Mouse (Mus musculus) MEL (cell line): ENCODE data around the gene Sptbn4. TPM values are rescaled to one million over a fixed set of nuclear protein-coding genes. Genes with fewer than 3 reads are reported as not detected.

Experiments
- DNase-seq: peaks from one replicate; pipeline ENCODE4 v3.0.0; 2011; ENCODE audit warnings: low read depth, low spot score
- H3K27ac ChIP-seq: 2 replicates; pipeline ENCODE4 v1.5.1; 2012; ENCODE audit warnings: low read depth, mild to moderate bottlenecking, control low read depth, low read length, moderate library complexity; ENCODE audit not compliant: control insufficient read depth
- H3K27me3 ChIP-seq, 2 experiments: fragments of 150-350 bp in 1 of 2; sonication (generic) in 1 of 2; 2 replicates each; pipeline ENCODE4 v1.6.1; 2012; ENCODE audit warnings: low read length in 2 of 2, mild to moderate bottlenecking in 2 of 2, improper control_type of control experiment in 1 of 2, moderate library complexity in 1 of 2; ENCODE audit not compliant: insufficient read depth in 2 of 2, control insufficient read depth in 1 of 2
- H3K36me3 ChIP-seq, 2 experiments: 2 replicates each; pipeline ENCODE4 v1.6.1; 2012 to 2014; ENCODE audit warnings: low read length in 2 of 2, improper control_type of control experiment in 1 of 2, inconsistent platforms in 1 of 2, mild to moderate bottlenecking in 1 of 2; ENCODE audit not compliant: insufficient read depth in 2 of 2, control insufficient read depth in 1 of 2
- H3K4me1 ChIP-seq, 2 experiments: fragments of 150-350 bp in 1 of 2; sonication (generic) in 1 of 2; 2 replicates each; pipeline ENCODE4 v1.6.1; 2012; ENCODE audit warnings: low read length in 2 of 2, improper control_type of control experiment in 1 of 2, mild to moderate bottlenecking in 1 of 2; ENCODE audit not compliant: insufficient read depth in 2 of 2, control insufficient read depth in 1 of 2
- H3K4me3 ChIP-seq, 2 experiments: fragments of 150-350 bp in 1 of 2; sonication (generic) in 1 of 2; 2 replicates each; pipeline ENCODE4 v1.5.1; 2012; ENCODE audit warnings: low read depth in 2 of 2, low read length in 2 of 2, mild to moderate bottlenecking in 2 of 2, moderate library complexity in 2 of 2, control low read depth in 1 of 2, improper control_type of control experiment in 1 of 2; ENCODE audit not compliant: control insufficient read depth in 1 of 2, insufficient read depth in 1 of 2
- H3K79me2 ChIP-seq: 2 replicates; pipeline ENCODE4 v1.6.1; 2012; ENCODE audit warnings: mild to moderate bottlenecking, low read length, moderate library complexity; ENCODE audit not compliant: control insufficient read depth, poor library complexity, insufficient read depth
- H3K9ac ChIP-seq: 2 replicates; pipeline ENCODE4 v1.6.1; 2012; ENCODE audit warnings: low read depth, mild to moderate bottlenecking, control low read depth, low read length, moderate library complexity; ENCODE audit not compliant: control insufficient read depth, poor library complexity, severe bottlenecking
- H3K9me3 ChIP-seq: fragments of 150-350 bp; sonication (generic); replicated peaks from 2 replicates; pipeline ENCODE4 v1.6.1; 2012; ENCODE audit warnings: mild to moderate bottlenecking, low read length, improper control_type of control experiment, moderate library complexity; ENCODE audit not compliant: insufficient read depth
- CHD1 ChIP-seq: IDR thresholded peaks from 2 replicates; pipeline ENCODE4 v1.6.1; 2012; ENCODE audit warnings: low read depth, mild to moderate bottlenecking, inconsistent platforms, low read length, improper control_type of control experiment
- CHD2 ChIP-seq: IDR thresholded peaks from 2 replicates; pipeline ENCODE4 v1.6.1; 2011; ENCODE audit warnings: low read length, improper control_type of control experiment
- CTCF ChIP-seq, 3 experiments: IDR thresholded peaks in 2 of 3; conservative IDR thresholded peaks in 1 of 3; 2 replicates each; pipeline ENCODE4 v1.5.1; 2011 to 2012; ENCODE audit warnings: low read length in 3 of 3, low read depth in 2 of 3, mild to moderate bottlenecking in 2 of 3, improper control_type of control experiment in 1 of 3, inconsistent platforms in 1 of 3, mixed read lengths in 1 of 3, moderate library complexity in 1 of 3; ENCODE audit not compliant: control insufficient read depth in 1 of 3, insufficient read depth in 1 of 3, poor library complexity in 1 of 3, severe bottlenecking in 1 of 3
- E2F4 ChIP-seq: IDR thresholded peaks from 2 replicates; pipeline ENCODE4 v1.6.1; 2011; ENCODE audit warnings: low read depth, low read length, improper control_type of control experiment, borderline replicate concordance
- EP300 ChIP-seq, 2 experiments: IDR thresholded peaks; 2 replicates each; pipeline ENCODE4 v1.6.1; 2011; ENCODE audit warnings: improper control_type of control experiment in 2 of 2, low read length in 2 of 2, low read depth in 1 of 2, mild to moderate bottlenecking in 1 of 2
- HCFC1 ChIP-seq: IDR thresholded peaks from 2 replicates; pipeline ENCODE4 v1.6.1; 2012; ENCODE audit warnings: low read depth, mild to moderate bottlenecking, inconsistent platforms, low read length, improper control_type of control experiment, moderate library complexity
- KAT2A ChIP-seq: conservative IDR thresholded peaks from 2 replicates; pipeline ENCODE4 v1.6.1; 2012; ENCODE audit warnings: low read depth, low read length, improper control_type of control experiment, inconsistent platforms
- MAFK ChIP-seq: IDR thresholded peaks from 2 replicates; pipeline ENCODE4 v1.6.1; 2011; ENCODE audit warnings: low read depth, mild to moderate bottlenecking, low read length, improper control_type of control experiment, borderline replicate concordance
- MXI1 ChIP-seq: IDR thresholded peaks from 2 replicates; pipeline ENCODE4 v1.6.1; 2011; ENCODE audit warnings: mild to moderate bottlenecking, low read depth, low read length, improper control_type of control experiment
- MYB ChIP-seq: IDR thresholded peaks from 2 replicates; pipeline ENCODE4 v1.6.1; 2011; ENCODE audit warnings: mild to moderate bottlenecking, low read depth, low read length, improper control_type of control experiment
- MYC ChIP-seq: IDR thresholded peaks from 2 replicates; pipeline ENCODE4 v1.6.1; 2011; ENCODE audit warnings: low read depth, mild to moderate bottlenecking, low read length, improper control_type of control experiment, moderate library complexity
- NELFE ChIP-seq: IDR thresholded peaks from 2 replicates; pipeline ENCODE4 v1.6.1; 2011; ENCODE audit warnings: low read depth, low read length, improper control_type of control experiment
- NRF1 ChIP-seq: IDR thresholded peaks from 2 replicates; pipeline ENCODE4 v1.6.1; 2014; ENCODE audit warnings: low read depth, mild to moderate bottlenecking, inconsistent platforms, low read length, improper control_type of control experiment, moderate library complexity; ENCODE audit not compliant: poor library complexity, insufficient read depth, severe bottlenecking
- RAD21 ChIP-seq: IDR thresholded peaks from 2 replicates; pipeline ENCODE4 v1.6.1; 2011; ENCODE audit warnings: mild to moderate bottlenecking, low read depth, low read length, improper control_type of control experiment
- RCOR1 ChIP-seq: IDR thresholded peaks from 2 replicates; pipeline ENCODE4 v1.6.1; 2012; ENCODE audit warnings: low read depth, mild to moderate bottlenecking, inconsistent platforms, low read length, improper control_type of control experiment
- SMC3 ChIP-seq: IDR thresholded peaks from 2 replicates; pipeline ENCODE4 v1.6.1; 2011; ENCODE audit warnings: low read depth, low read length, improper control_type of control experiment
- TBP ChIP-seq: IDR thresholded peaks from 2 replicates; pipeline ENCODE4 v1.8.0; 2011; ENCODE audit warnings: low read depth, low read length, improper control_type of control experiment
- UBTF ChIP-seq: IDR thresholded peaks from 2 replicates; pipeline ENCODE4 v1.6.1; 2012; ENCODE audit warnings: low read depth, mild to moderate bottlenecking, inconsistent platforms, low read length, improper control_type of control experiment, moderate library complexity, borderline replicate concordance; ENCODE audit not compliant: insufficient read depth
- USF2 ChIP-seq, 2 experiments: IDR thresholded peaks; 2 replicates each; pipeline ENCODE4 v1.6.1; 2011 to 2012; ENCODE audit warnings: improper control_type of control experiment in 2 of 2, low read length in 2 of 2, borderline replicate concordance in 1 of 2, inconsistent platforms in 1 of 2, low read depth in 1 of 2, mild to moderate bottlenecking in 1 of 2; ENCODE audit not compliant: insufficient read depth in 1 of 2
- ZC3H11A ChIP-seq: IDR thresholded peaks from 2 replicates; pipeline ENCODE4 v1.6.1; 2012; ENCODE audit warnings: low read depth, mild to moderate bottlenecking, inconsistent platforms, low read length, improper control_type of control experiment
- ZNF384 ChIP-seq: IDR thresholded peaks from 2 replicates; pipeline ENCODE4 v1.6.1; 2012; ENCODE audit warnings: low read depth, mild to moderate bottlenecking, inconsistent platforms, low read length, improper control_type of control experiment
- polyA plus RNA-seq, 2 experiments: library from polyadenylated mRNA; stranded (reverse) in 1 of 2; unstranded in 1 of 2; fragments of >175 nt in 1 of 2; fragments of >200 nt in 1 of 2; gene quantifications; 2 replicates each; pipeline versions ENCODE4 v1.2.1 to v1.2.4; 2012; ENCODE audit warnings: low replicate concordance in 2 of 2, low read depth in 1 of 2; ENCODE audit not compliant: insufficient read length in 2 of 2, insufficient read depth in 1 of 2, missing spikeins in 1 of 2
- total RNA-seq: library from RNA; depleted of rRNA; stranded (reverse); fragments of 300-350 nt; gene quantifications from 2 replicates; pipeline ENCODE4 v1.2.3, GENCODE M21; 2012

Gene Sptbn4
- total and polyA plus RNA-seq, 3 experiments = 0.19 to 0.68 TPM; not detected in 1

- no peak overlapping the region for H3K27ac ChIP-seq
- no peak overlapping the region for H3K4me3 ChIP-seq
- DNase-seq = no peak
- H3K9ac ChIP-seq = no peak overlapping the region
- no peaks in the 10 kb centered on the region for H3K79me2 ChIP-seq
- TF ChIP-seq USF2 (IDR thresholded peaks at IDR 0.05; ENCODE audit: borderline replicate concordance in 1 of 2, insufficient read depth in 1 of 2, low read depth in 1 of 2, low read length in 2 of 2) = no peak
- TF ChIP-seq KAT2A = no peak
- no peak for TF ChIP-seq ZNF384
- no peak for TF ChIP-seq EP300 (IDR thresholded peaks at IDR 0.05; ENCODE audit: low read depth in 1 of 2, low read length in 2 of 2)
- TF ChIP-seq NELFE = no peak
- TF ChIP-seq TBP = no peak
- no peak for TF ChIP-seq E2F4
- no peak for TF ChIP-seq MXI1
- no peak for TF ChIP-seq UBTF
- no peak for TF ChIP-seq MAFK
- TF ChIP-seq ZC3H11A = no peak
- no peak for TF ChIP-seq RCOR1
- no peak for TF ChIP-seq HCFC1
- TF ChIP-seq CHD1 = no peak
- TF ChIP-seq SMC3 = no peak
- TF ChIP-seq MYC = no peak
- TF ChIP-seq NRF1 = no peak
- no peak for TF ChIP-seq MYB
- TF ChIP-seq RAD21 = no peak
- TF ChIP-seq CHD2 = no peak
- H3K36me3 ChIP-seq = peaks cover 0 to 12% of the 10 kb centered on the region in 2 experiments; a peak in 2 of 4 replicates
- H3K27me3 ChIP-seq = no peaks in the 10 kb centered on the region; a peak in 1 of 4 replicates
- no peaks in the 10 kb centered on the region for H3K9me3 ChIP-seq
- H3K4me1 ChIP-seq = peaks cover 0 to 14% of the 10 kb centered on the region in 2 experiments; a peak in 2 of 4 replicates
Observed at GRCm38 (mm10) chr7:27379836-27380235, 67.7 kb downstream of the Sptbn4 start.

- Histone ChIP-seq H3K79me2 (no peaks in the 10 kb centered on the region), H3K4me3 (no peak overlapping the region), H3K36me3 (peaks cover 0 to 5% of the 10 kb centered on the region in 2 experiments; a peak in 2 of 4 replicates), H3K4me1 (peaks cover 0 to 3% of the 10 kb centered on the region in 2 experiments; a peak in 2 of 4 replicates), H3K27me3 (no peaks in the 10 kb centered on the region; a peak in 1 of 4 replicates), H3K9me3 (no peaks in the 10 kb centered on the region), H3K27ac (no peak overlapping the region), H3K9ac (no peak overlapping the region)
- DNase-seq = peak; percentile 72
- TF ChIP-seq RAD21 = peak; percentile 22
- TF ChIP-seq SMC3 = no peak; the same call in 1 of the 2 replicates
- TF ChIP-seq CTCF (IDR thresholded peaks at IDR 0.05 in 2 of 3, conservative IDR thresholded peaks at IDR 0.05 in 1 of 3; ENCODE audit: control insufficient read depth in 1 of 3, insufficient read depth in 1 of 3, low read depth in 2 of 3, low read length in 3 of 3, poor library complexity in 1 of 3, severe bottlenecking in 1 of 3) = peak; percentile 58 to 69 (median 66)
Observed at GRCm38 (mm10) chr7:27378431-27378830, 69.1 kb downstream of the Sptbn4 start.
